Mouse (Mus musculus) ES-E14 (cell line): ENCODE measurements around the gene Tnfsf9.

ENCODE experiments used
- HCFC1 ChIP-seq: IDR thresholded peaks from 2 replicates; pipeline ENCODE4 v1.6.1; 2012; ENCODE audit warnings: low read length, inconsistent platforms, borderline replicate concordance; ENCODE audit not compliant: insufficient read depth
- MAFK ChIP-seq: IDR thresholded peaks from 2 replicates; pipeline ENCODE4 v1.6.1; 2014; ENCODE audit warnings: mild to moderate bottlenecking, low read depth, low read length, inconsistent platforms; ENCODE audit not compliant: insufficient read depth
- ZNF384 ChIP-seq: IDR thresholded peaks from 2 replicates; pipeline ENCODE4 v1.6.1; 2012; ENCODE audit warnings: low read depth, low read length, inconsistent platforms

GRCm38 (mm10) chr17:57108040-57108665 lies 3.0 kb downstream of the Tnfsf9 start:
- TF ChIP-seq HCFC1 (no peak), MAFK (no peak), ZNF384 (no peak)
